Mouse (Mus musculus) lung, postnatal 0 days (tissue): Measurements from ENCODE around the gene Slc17a4.

ENCODE experiments used
- CTCF ChIP-seq: IDR thresholded peaks from 2 replicates; pipeline ENCODE4 v1.5.1; 2016; ENCODE audit warnings: antibody characterized with exemption, mild to moderate bottlenecking
- EP300 ChIP-seq: IDR thresholded peaks from 2 replicates; pipeline ENCODE4 v1.6.1; 2016; ENCODE audit warnings: antibody characterized with exemption, mild to moderate bottlenecking, control low read depth

DNA sequence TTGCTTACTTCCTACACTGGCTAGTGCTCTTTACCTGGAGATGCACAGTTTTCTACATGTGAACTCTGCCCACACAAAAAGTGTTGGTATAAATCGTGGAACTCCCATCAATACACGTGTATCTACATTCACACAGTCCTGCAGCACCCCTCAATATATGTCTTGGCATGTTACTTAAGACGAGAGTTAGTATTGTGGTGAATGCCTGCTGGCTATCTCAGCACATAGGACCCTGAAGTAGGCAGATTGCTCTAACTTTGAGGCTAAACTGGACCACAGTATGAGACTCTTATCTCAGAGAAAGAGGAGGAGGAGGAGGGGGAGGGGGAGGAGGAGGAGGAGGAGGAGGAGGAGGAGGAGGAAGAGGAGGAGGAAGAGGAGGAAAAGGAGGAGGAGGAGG lies 35.7 kb downstream of the Slc17a4 start:
- TF ChIP-seq CTCF, result no peak
- no peak for TF ChIP-seq EP300
